In genomic region chr14:122489686-122490414, GRCm38 (mm10) we compare ENCODE assay signal across 9 mouse cellular contexts. TPM values are rescaled to one million over a fixed set of nuclear protein-coding genes. Genes with fewer than 3 reads are reported as not detected.
DNase-seq lines count a peak whose midpoint lies in the region; ATAC-seq lines count a peak whose summit lies in the region.
"Had no signal": no experiment of that assay in that cellular context is flagged by ENCODE, and none has a peak within 500 bp of the region (broad histone marks: within the 10 kb centered on the region; RNA-seq: fewer than 3 reads in every experiment).

No protein-coding gene starts in this region.

- no peaks in the 10 kb centered on the region for H3K9me3 ChIP-seq in forebrain, embryonic 16.5 days (ENCODE audit: control insufficient read depth, low read length)
- no peaks in the 10 kb centered on the region for H3K9me3 ChIP-seq in midbrain, embryonic 11.5 days (ENCODE audit: control insufficient read depth, low read length)

- H3K36me3 ChIP-seq in forebrain, embryonic 16.5 days (ENCODE audit: control insufficient read depth, insufficient read depth) = no peaks in the 10 kb centered on the region
- no peaks in the 10 kb centered on the region for H3K36me3 ChIP-seq in midbrain, embryonic 11.5 days (ENCODE audit: control insufficient read depth, insufficient read depth, low read length)

- H3K4me2 ChIP-seq in forebrain, embryonic 16.5 days (ENCODE audit: low read length) = peak overlapping the region; percentile 46
- peak overlapping the region; percentile 48 for H3K4me2 ChIP-seq in midbrain, embryonic 11.5 days

- peak overlapping the region; percentile 33 for H3K4me3 ChIP-seq in forebrain, embryonic 16.5 days (replicated peaks; ENCODE audit: low read length)
- H3K4me3 ChIP-seq in midbrain, embryonic 11.5 days (ENCODE audit: low read depth, low read length) = peak overlapping the region; percentile 31; the same call in 1 of the 2 replicates

- H3K4me1 ChIP-seq in forebrain, embryonic 16.5 days (replicated peaks; ENCODE audit: control insufficient read depth, insufficient read depth, low read length) = peaks cover 13% of the 10 kb centered on the region
- peaks cover 10% of the 10 kb centered on the region for H3K4me1 ChIP-seq in midbrain, embryonic 11.5 days (ENCODE audit: control insufficient read depth, insufficient read depth, low read length)

- no peak for ATAC-seq in cerebellum, adult (ENCODE audit: insufficient number of reproducible peaks, low FRiP score, low TSS enrichment)
- ATAC-seq in forebrain, embryonic 16.5 days = no peak
- no peak for ATAC-seq in midbrain, embryonic 11.5 days (ENCODE audit: low FRiP score)

- DNase-seq in cerebellum, adult 9-10 months = peak; percentile 78
- DNase-seq in brain, adult 2 months (ENCODE audit: low read depth, low spot score) = peak; percentile 59
- DNase-seq in midbrain, embryonic 11.5 days (ENCODE audit: low spot score, missing footprints) = peak; percentile 95
- DNase-seq in urinary bladder, adult 18-20 months (ENCODE audit: low spot score in 2 of 2) = no peak
- DNase-seq in kidney, postnatal 25 days = no peak
- no peak for DNase-seq in yolk sac, embryonic 10.5 days (ENCODE audit: low spot score)

- WGBS in forebrain, embryonic 16.5 days = under 1% methylated on average over 12 of the region's 12 CpGs
- WGBS in midbrain, embryonic 11.5 days = 1% methylated on average over 12 of the region's 12 CpGs

- peaks cover 33% of the 10 kb centered on the region for H3K27me3 ChIP-seq in forebrain, embryonic 16.5 days (replicated peaks; ENCODE audit: control insufficient read depth, insufficient read depth, low read length)
- peaks cover 42% of the 10 kb centered on the region for H3K27me3 ChIP-seq in midbrain, embryonic 11.5 days (ENCODE audit: control insufficient read depth, insufficient read depth, low read length)

- no peak overlapping the region for H3K27ac ChIP-seq in forebrain, embryonic 16.5 days (ENCODE audit: low read length)
- H3K27ac ChIP-seq in midbrain, embryonic 11.5 days (ENCODE audit: low read depth, low read length) = no peak overlapping the region

- no peak overlapping the region for H3K9ac ChIP-seq in forebrain, embryonic 16.5 days (replicated peaks; ENCODE audit: low read depth, low read length)
- no peak overlapping the region for H3K9ac ChIP-seq in midbrain, embryonic 11.5 days (ENCODE audit: low read length)

RNA-seq across cellular contexts. Expression of gene Gm10837, which starts 0.5 kb away (rescaled TPM):
- 0.16 and 0.41 TPM in 2 replicates for polyA plus RNA-seq in forebrain, embryonic 16.5 days (2015; fragmentation: Nextera tagmentation; extraction: Ambion mirVana)
- 0.41 and 0.45 TPM in 2 replicates for polyA plus RNA-seq in midbrain, embryonic 11.5 days (2014; fragmentation: Nextera tagmentation; extraction: Ambion mirVana)
- polyA plus RNA-seq: C2C12 had no signal

RNA-seq across cellular contexts. Expression of gene Zic2, which starts 14.6 kb away (rescaled TPM):
- polyA plus RNA-seq in forebrain, embryonic 16.5 days (2015; fragmentation: Nextera tagmentation; extraction: Ambion mirVana) = 4.4 and 5.6 TPM in 2 replicates
- 5.8 and 6.3 TPM in 2 replicates for polyA plus RNA-seq in midbrain, embryonic 11.5 days (2014; fragmentation: Nextera tagmentation; extraction: Ambion mirVana)

RNA-seq across cellular contexts. Expression of gene Zic5, which starts 24.4 kb away (rescaled TPM):
- polyA plus RNA-seq in forebrain, embryonic 16.5 days (2015; fragmentation: Nextera tagmentation; extraction: Ambion mirVana) = 5.5 and 8.7 TPM in 2 replicates
- polyA plus RNA-seq in midbrain, embryonic 11.5 days (2014; fragmentation: Nextera tagmentation; extraction: Ambion mirVana) = 14.6 and 15.8 TPM in 2 replicates

RNA-seq across cellular contexts. Expression of gene Gm5089, which starts 38.9 kb away (rescaled TPM):
- polyA plus RNA-seq in forebrain, embryonic 16.5 days (2015; fragmentation: Nextera tagmentation; extraction: Ambion mirVana) = 0.40 and 0.47 TPM in 2 replicates
- polyA plus RNA-seq in midbrain, embryonic 11.5 days (2014; fragmentation: Nextera tagmentation; extraction: Ambion mirVana) = 0.62 and 0.64 TPM in 2 replicates
- polyA plus RNA-seq: C2C12 had no signal

RNA-seq across cellular contexts. Expression of gene Pcca, which starts 44.3 kb away (rescaled TPM):
- polyA plus RNA-seq in forebrain, embryonic 16.5 days (2015; fragmentation: Nextera tagmentation; extraction: Ambion mirVana) = 22.8 and 25.3 TPM in 2 replicates
- polyA plus RNA-seq in midbrain, embryonic 11.5 days (2014; fragmentation: Nextera tagmentation; extraction: Ambion mirVana) = 28.1 and 31.2 TPM in 2 replicates

Comparison
In these comparisons a context has a peak if more than half of its experiments do, and no peak if none do; other contexts are left out.
1. DNase-seq: peak in cerebellum, adult 9-10 months (single experiment), brain, adult 2 months (single experiment) and midbrain, embryonic 11.5 days (single experiment); none in urinary bladder, adult 18-20 months (0 of 2), kidney, postnatal 25 days (0 of 2) and yolk sac, embryonic 10.5 days (single experiment).